Mouse (Mus musculus): ENCODE results near the gene Pard3.

- no peak for TF ChIP-seq POLR2A (IDR thresholded peaks at IDR 0.05; ENCODE audit: borderline replicate concordance, extremely low read depth, low read depth, low read length)
- no peak for TF ChIP-seq CTCF (IDR thresholded peaks at IDR 0.05; ENCODE audit: insufficient read depth, low read length)
Measured at GRCm38 (mm10) chr8:127344421-127344820, 280.7 kb downstream of the Pard3 start.

All from lung, adult 2 months (tissue).